Mouse (Mus musculus): ENCODE measurements around the gene Cd247.

DNA sequence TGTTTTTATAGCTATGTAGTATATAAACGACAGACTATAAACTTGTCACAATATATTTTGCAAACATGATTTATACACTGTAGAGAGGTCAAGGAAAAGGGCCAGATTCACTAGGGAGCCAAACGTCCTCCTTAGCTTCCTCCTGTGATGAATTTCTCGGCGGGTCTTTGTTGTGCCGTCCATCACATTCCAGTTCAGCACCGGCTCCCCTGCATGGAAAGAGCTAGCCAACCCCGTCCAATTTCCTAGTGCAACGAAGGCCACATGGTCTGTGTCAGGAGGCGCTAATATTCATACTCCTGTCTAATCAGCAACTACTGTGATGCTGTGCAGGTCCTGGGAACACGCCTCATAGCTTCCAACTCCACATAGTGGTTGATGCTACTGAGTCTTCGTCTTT is 40.4 kb upstream of the Cd247 start:
- no peak for TF ChIP-seq EP300 (IDR thresholded peaks at IDR 0.05; ENCODE audit: low read depth)
- no peak for TF ChIP-seq CTCF (IDR thresholded peaks at IDR 0.05; ENCODE audit: low read depth)

Data from liver, embryonic 14.5 days (tissue).